Mouse (Mus musculus): ENCODE measurements around the gene 2310011J03Rik.

The 2310011J03Rik gene

GRCm38 (mm10) chr10:80341491-80342304 is 21.4 kb upstream of the 2310011J03Rik start:
- DNase-seq (ENCODE audit: low spot score): no peak

- no peak for DNase-seq (ENCODE audit: low spot score)
These were observed 20.7 kb upstream of the 2310011J03Rik start for GRCm38 (mm10) chr10:80341026-80341425.

GRCm38 (mm10) chr10:80339941-80340750 is 19.8 kb upstream of the 2310011J03Rik start:
- DNase-seq (ENCODE audit: low spot score): peak; percentile 92

DNA sequence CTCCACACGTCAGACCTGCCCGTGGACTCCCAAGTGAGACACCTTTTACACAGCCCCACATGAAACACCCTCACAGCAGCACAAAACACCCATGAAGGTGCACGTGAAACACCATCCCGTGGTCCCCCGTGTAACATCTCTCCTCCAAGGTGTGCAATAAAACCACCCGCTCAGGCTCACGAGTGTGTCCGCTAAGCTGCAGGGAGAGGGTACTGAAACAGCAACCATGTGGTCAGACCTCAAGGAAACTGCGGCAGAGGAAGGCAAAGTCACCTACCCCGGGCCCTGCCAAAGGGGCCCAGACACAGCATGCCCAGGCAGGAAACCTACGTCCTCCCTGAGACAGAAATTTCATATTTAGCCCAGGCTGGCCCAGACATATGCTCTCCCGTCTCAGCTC is 15.9 kb upstream of the 2310011J03Rik start:
- DNase-seq (ENCODE audit: low spot score): no peak

- no peak for DNase-seq (ENCODE audit: low spot score)
These were observed 12.2 kb upstream of the 2310011J03Rik start for GRCm38 (mm10) chr10:80332525-80332989.

DNA sequence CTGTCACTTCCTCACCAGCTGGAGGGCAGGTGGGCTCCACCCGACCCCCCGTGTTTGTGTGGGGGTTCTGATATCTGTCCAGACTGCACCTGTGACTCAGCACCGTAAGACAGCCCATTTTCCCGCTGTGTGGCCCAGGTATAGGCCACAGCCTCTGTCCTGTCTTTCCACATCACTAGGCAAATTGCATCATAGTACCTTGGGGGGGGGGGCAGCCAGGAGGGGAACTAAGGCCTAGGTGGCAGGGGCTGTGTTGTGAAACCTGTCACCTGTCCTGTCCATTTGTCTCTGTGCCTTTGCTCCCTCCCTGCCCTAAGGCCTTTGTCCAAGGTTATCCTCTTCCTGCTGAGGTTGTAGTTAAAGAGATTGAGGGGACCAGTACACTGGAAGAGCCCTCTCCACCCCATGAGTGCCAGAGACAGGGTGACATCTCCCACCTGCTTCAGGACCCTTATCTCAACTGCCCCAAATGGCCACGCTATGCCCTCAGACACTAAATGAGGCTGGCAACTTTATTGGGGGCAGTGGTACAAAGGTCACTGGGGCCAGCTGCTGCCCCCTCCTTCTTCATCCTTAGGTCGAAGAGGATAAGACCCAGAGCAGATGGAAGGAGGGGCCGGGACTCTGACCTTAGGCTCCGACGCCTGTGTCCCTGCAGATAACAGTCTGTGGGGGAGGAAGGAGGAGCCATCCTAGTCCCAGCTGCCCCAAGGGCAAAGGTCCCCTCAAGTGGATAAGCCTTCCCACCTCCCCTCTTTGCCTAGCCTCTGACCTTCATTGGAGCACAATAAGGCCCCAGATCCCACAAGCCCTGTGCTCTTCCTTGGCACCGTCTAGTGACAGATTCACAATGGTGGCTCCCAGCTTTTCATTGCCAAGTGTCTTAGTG is 11.5 kb upstream of the 2310011J03Rik start:
- peak; percentile 87 for DNase-seq (ENCODE audit: low spot score)

DNA sequence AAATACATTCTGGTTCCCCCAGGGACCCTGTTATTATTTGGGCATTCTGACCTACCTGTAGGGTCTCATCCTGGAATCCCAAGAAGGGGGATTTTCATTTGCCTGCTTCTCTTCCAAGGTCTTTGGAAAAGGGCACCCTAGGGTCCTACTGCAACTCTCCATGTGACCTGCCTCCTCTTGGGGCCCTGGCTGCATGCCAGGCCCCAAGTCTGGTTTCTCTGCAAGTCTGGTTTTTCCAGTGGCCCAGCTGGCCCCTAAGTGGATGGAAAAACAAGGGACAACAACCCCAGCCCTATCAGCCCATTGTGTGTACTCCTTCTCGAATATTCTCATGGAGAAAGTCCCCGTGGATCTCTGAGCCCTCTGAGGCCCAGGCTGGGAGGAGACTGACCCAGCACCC is 10.6 kb upstream of the 2310011J03Rik start:
- DNase-seq (ENCODE audit: low spot score): no peak

- DNase-seq (ENCODE audit: low spot score): no peak
These were observed 9.7 kb upstream of the 2310011J03Rik start for GRCm38 (mm10) chr10:80330084-80330483.

DNA sequence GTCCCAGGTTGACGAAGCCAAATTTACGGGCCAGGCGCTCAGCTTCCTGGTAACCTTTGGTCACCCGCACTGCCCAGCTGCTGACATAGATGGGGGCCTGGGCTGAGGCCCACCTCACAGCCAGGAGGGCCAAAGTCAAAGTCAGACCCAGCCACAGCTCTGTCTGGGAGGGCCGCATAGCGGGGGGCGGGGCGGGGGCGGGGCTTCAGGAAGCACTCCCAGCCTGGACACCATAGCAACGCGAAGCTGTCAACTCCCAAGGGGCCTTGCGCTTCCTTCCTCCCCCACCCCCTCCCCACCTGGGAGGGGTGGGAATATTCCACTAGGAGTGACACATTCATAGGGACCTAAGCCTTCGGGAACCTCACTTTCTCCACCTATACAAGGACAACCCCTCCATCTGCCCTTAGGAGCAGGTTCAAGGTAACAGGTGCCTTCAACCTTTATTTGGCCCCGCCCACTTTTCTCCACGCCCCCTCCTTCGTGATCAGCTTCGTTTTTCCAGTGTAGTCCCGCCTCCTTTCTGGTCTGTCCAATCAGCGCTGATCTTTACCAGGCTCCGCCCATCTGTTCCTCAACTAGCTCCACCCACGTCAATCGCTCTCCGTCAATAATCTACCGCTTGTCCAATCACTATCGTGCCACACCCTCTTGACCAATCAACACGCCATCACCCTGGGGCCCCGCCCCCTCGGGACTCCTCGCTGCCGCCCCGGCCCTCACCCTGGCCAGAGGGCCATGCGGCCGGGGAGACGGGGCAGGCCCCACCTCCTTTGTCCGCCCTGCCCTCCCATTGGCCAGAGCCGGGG is 9.1 kb upstream of the 2310011J03Rik start, which contains the start of the genes Pcsk4 and Reep6:
Gene Pcsk4 (minus strand): TSS at position 226 of the 809 bp plus-strand sequence.
Gene Reep6 (plus strand): TSS at position 681 of the 809 bp plus-strand sequence.
- peak; percentile 97 for DNase-seq (ENCODE audit: low spot score)

- no peak for DNase-seq (ENCODE audit: low spot score)
These were observed 4.7 kb upstream of the 2310011J03Rik start for GRCm38 (mm10) chr10:80325045-80325444.

DNA sequence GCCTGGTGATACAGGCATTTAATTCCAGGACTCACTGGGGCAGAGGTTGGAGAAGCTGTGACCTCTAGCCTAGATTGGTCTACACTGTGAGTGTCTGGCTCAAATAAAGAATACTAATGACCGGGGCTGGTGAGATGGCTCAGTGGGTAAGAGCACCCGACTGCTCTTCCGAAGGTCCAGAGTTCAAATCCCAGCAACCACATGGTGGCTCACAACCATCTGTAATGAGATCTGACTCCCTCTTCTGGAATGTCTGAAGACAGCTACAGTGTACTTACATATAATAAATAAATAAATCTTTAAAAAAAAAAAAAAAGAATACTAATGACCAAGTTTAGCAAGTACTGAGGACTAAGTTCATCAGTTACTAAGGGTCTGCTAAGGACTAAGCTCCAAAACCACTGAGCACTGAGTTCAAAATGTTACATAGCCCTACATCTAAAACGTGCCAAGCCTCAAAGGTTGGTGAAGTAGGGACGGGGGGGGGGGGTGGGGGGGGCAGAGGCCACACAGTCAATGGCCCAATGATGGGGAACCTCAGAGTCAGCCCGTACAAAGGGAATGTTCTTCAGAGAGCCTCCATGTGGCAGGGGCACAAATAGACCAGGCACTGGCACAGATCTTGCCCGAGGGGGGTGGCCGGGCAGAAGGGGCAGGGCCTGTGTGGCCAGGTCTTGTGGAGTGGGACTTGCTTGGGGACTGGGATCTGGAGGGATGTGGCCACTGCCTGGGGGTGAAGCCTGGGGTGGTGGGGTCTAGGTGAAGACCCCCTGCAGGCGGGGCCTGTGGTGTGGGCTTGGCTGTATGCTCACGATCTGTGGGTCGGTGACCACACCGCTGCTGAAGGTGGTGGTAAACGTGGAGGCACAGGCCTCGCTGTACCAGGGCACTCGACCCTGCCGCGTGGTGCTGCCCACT is 4.0 kb upstream of the 2310011J03Rik start:
- no peak for DNase-seq (ENCODE audit: low spot score)

GRCm38 (mm10) chr10:80323261-80324119 is 3.2 kb upstream of the 2310011J03Rik start:
- peak; percentile 74 for DNase-seq (ENCODE audit: low spot score)

DNA sequence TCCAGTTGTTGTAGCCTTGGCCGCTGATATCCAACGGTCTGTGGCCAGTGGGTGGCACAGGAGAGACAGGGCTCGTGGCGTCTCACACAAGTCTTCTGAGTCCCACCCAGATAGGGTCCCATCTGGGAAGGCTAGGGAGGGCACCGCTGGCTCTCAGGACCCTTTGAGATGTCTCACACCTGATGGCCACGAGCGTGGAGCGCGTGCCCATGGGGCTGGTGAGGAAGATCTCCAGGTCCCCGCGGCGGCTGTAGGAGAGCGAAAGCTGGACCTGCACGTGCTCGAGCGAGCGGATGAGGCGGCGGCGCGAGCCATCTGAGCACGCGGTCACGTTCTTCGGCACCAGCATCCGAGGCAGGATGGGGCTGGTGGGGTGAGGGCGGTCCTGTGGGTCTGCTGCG is 2.5 kb upstream of the 2310011J03Rik start:
- no peak for DNase-seq (ENCODE audit: low spot score)

DNA sequence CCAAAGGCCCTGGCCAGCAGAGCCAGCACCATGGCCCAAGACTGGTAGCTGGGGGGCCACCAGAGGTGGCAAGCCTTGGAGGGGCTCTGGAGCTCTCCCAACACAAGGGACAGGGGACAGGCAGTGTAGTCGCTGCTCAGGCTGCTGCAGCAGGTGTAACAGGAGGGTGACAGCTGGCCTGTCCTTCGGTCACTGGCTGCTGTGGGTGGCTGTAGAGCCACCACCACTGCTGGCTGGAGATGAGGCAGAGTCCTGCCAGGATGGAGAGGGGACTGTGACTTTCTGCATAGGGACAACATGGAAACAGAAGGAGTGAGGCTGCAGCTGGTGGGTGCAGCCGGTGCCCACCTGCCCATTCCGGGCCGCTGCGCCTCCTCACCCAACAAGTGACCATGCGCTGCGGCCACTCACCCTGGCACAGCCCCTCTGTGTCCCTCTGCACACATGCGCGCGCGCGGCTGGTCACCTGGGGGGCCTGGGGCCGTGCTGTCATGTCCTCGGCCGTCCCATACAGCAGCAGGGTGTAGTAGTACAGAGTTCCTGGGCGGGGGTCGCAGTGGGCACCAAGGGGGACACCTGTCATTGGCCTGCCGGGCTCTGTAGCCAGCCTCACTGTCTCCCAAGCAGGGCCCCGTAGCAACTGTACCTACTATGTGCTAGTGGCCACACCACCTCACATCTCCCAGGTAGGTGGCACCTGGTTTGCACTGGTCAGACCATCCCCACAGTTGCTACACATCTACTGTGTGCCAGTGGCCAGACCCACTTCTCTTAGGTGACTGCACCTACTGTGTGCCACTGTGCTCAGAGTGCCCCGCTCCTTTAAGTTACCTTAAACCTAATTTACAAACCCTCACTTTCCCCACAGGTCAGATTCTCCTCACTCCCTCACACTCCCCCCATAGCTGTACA is 1.6 kb upstream of the 2310011J03Rik start:
- DNase-seq (ENCODE audit: low spot score): no peak

GRCm38 (mm10) chr10:80321014-80321669 is 805 bp upstream of the 2310011J03Rik start:
- no peak for DNase-seq (ENCODE audit: low spot score)

- DNase-seq (ENCODE audit: low spot score): no peak
These were observed 3.3 kb downstream of the 2310011J03Rik start for GRCm38 (mm10) chr10:80317011-80317410.

DNA sequence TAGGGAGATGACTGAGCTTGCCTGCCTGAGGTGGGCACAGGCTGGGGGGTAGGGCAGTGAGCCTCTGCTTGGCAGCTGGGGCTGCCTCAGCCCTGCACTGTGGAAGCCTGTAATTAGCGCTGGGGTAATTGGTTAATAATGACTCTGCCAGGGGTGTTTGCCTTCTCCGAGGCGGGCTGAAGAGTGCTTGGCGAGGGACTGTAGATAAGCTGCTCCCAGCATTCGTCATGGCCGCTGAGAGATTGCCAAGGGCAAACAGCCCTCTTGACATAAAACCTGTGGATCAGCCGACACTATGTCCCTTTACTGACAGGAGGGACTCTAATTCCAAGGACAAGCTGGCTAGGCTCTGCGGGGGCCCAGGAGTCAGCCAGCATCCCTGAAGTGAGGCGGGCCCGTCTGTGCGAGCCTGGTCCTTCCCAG is 4.0 kb downstream of the 2310011J03Rik start:
- no peak for DNase-seq (ENCODE audit: low spot score)

Data from c-Kit-positive CD71-positive TER-119-positive erythroid progenitor cells, embryonic 14.5 days (primary cell).